Mouse (Mus musculus): ENCODE results near the gene Map7.

Map7 gene

DNA sequence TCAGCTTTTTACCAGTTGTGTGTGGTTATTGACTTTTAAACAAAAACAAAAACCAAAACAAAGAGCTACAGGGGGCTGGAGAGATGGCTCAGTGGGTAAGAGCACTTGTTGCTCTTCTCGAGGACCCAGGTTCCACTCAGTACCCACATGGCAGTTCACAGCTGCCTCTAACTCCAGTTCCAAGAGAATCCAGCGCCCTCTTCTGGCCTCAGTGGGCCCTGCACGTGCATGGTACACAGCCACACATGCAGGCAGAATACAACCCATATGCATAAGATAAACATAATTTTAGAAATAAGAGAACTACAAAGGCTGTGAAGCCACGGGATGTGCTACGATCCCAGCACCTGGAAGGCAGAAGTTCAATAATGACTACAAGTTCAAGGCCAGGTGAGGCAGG lies 147.7 kb downstream of the Map7 start:
- DNase-seq = no peak

- no peak for DNase-seq
These were observed 150.1 kb downstream of the Map7 start for GRCm38 (mm10) chr10:20298152-20298920.

- DNase-seq = no peak
These were observed 150.8 kb downstream of the Map7 start for GRCm38 (mm10) chr10:20299114-20299513.

DNA sequence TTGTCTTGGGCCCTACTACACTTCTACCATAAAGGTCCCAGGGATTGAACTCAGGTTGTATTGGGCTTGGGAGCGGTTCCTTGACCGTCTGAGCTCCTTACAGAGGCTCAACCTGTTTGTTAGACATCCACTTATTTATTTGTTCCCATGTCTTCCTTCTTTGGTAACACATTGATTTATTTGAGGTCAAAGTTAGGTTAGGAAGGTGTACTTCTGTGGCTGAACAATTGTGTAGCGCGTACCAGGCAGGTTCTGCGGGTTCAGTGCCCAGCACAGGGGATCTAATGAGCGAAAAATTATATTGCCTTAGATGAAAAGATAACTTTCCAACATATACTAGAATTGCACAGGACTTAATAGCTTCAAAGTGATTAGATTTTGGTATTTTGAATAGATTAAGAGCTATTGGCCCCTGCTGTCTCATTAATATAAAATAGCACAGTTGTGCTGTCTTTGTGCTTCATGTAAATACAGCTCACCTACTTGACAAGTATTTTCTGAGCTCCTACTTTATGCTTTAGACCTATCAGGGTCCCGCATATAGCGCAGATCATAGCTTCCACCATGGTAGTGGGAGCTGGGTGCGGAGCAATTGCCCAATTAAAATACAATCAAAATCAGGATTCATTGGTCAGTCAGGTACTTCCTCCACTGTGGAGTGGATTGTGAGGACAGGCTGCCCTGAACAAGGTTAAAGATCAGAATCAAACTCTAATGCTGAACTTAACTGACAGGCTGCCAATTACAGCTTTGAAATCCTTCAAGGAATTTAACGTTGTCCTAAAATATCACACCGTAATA lies 162.9 kb downstream of the Map7 start:
- no peak for DNase-seq

GRCm38 (mm10) chr10:20311918-20312735 lies 163.9 kb downstream of the Map7 start, which contains the start of gene Bclaf1:
Gene Bclaf1 (plus strand): TSS chr10:20312469.
- DNase-seq = peak; percentile 98 to 100

DNA sequence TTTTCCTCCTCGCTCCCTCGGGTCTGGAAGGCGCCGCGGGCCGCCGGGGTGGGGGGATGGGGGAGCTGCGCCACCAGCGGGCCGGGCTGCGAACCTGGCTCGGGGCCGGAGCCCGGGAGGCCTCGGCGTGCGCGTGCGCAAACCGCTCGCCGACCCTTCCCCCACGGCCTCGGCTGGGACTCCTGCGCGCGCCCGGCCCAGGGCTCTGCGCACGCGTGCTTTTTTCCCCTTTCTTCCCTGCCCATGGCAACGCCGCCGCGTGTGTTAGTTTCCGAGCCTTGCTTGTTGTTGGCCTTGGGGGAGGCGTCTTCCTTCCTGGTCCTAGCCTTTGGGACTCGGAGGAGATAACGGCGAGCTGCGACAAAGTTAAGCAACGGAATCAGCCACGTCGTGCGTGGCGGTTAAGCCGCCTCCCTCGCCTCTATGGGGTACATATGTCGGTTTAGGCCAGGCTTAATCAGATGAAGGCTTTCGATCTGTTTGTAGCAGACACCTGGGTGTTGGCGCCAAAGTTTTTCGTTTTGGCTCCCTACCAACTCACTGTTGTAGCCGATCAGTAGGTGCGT lies 164.5 kb downstream of the Map7 start:
- DNase-seq = peak; percentile 86 to 90

DNA sequence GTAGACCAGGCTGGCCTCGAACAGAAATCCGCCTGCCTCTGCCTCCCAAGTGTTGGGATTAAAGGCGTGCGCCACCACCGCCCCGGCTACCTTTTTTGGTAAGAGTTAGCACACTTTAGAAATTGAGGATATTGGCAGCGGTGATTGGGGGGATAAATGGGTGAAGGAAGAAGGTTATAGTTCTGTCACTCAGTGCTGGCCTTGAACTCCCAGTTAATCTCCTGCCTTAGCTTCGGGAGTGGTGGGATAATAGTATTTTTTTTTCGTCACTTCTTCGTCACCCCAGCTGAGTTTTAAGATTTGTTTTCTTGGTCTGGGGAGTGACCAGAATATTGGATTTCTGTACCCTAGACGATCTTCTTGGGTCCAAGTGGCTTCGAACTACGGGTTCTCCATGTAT lies 165.2 kb downstream of the Map7 start:
- DNase-seq = peak in 1 of 2 experiments; percentile 11

GRCm38 (mm10) chr10:20313941-20314340 lies 165.7 kb downstream of the Map7 start:
- no peak for DNase-seq

- DNase-seq = peak; percentile 16 to 22
These were observed 166.5 kb downstream of the Map7 start for GRCm38 (mm10) chr10:20314797-20315196.

- DNase-seq = peak in 1 of 2 experiments; percentile 9
These were observed 169.2 kb downstream of the Map7 start for GRCm38 (mm10) chr10:20317466-20317865.

GRCm38 (mm10) chr10:20326226-20326625 lies 178.0 kb downstream of the Map7 start:
- DNase-seq = no peak
